Mouse (Mus musculus) liver, embryonic 11.5 days (tissue): ENCODE results near the gene Tbc1d8. TPM values are rescaled to one million over a fixed set of nuclear protein-coding genes. Genes with fewer than 3 reads are reported as not detected.

Source experiments
- ATAC-seq: fragments of 200-750 bp; cut with Nextera tagmentation; replicated peaks from 2 replicates; pipeline ENCODE4 v1.8.0; 2017; ENCODE audit warnings: moderate number of reproducible peaks, mild to moderate bottlenecking, moderate TSS enrichment, moderate library complexity; ENCODE audit not compliant: low FRiP score
- DNase-seq: peaks from one replicate; pipeline ENCODE4 v3.0.0-alpha.2; 2017; ENCODE audit warnings: low spot score
- H3K27ac ChIP-seq: fragments of 300-500 bp; sonication (generic); 2 replicates; pipeline ENCODE4 v1.5.1; 2014; ENCODE audit warnings: mild to moderate bottlenecking, low read depth, low read length, control low read depth
- H3K27me3 ChIP-seq: fragments of 300-500 bp; sonication (generic); replicated peaks from 2 replicates; pipeline ENCODE4 v1.6.1; 2014; ENCODE audit warnings: low read length, mixed read lengths; ENCODE audit not compliant: control insufficient read depth, insufficient read depth
- H3K36me3 ChIP-seq: fragments of 300-500 bp; sonication (generic); 2 replicates; pipeline ENCODE4 v1.6.1; 2014; ENCODE audit warnings: mild to moderate bottlenecking, low read length, moderate library complexity, mixed read lengths; ENCODE audit not compliant: control insufficient read depth, insufficient read depth
- H3K4me1 ChIP-seq: fragments of 300-500 bp; sonication (generic); replicated peaks from 2 replicates; pipeline ENCODE4 v1.6.1; 2014; ENCODE audit warnings: low read length, mixed read lengths; ENCODE audit not compliant: control insufficient read depth, insufficient read depth
- H3K4me2 ChIP-seq: fragments of 300-500 bp; sonication (generic); 2 replicates; pipeline ENCODE4 v1.6.1; 2014; ENCODE audit warnings: mild to moderate bottlenecking, control low read depth, moderate library complexity
- H3K4me3 ChIP-seq: fragments of 300-500 bp; sonication (generic); 2 replicates; pipeline ENCODE4 v1.5.1; 2014; ENCODE audit warnings: low read depth, low read length, control low read depth
- H3K9ac ChIP-seq: fragments of 300-500 bp; sonication (generic); 2 replicates; pipeline ENCODE4 v1.6.1; 2014; ENCODE audit warnings: low read depth, low read length, control low read depth
- H3K9me3 ChIP-seq: fragments of 300-500 bp; sonication (generic); 2 replicates; pipeline ENCODE4 v1.6.1; 2016; ENCODE audit warnings: low read length, inconsistent platforms, mixed read lengths; ENCODE audit not compliant: control insufficient read depth
- WGBS: fragments of 180-500 bp; shearing (Covaris S2); extraction: QIAGEN DNeasy Blood & Tissue Kit; methylation state at CpG from one replicate; pipeline ENCODE4 v1.1.7; 2014; 5-methylcytosine and 5-hydroxymethylcytosine counted together
- polyA plus RNA-seq: library from polyadenylated mRNA; unstranded; fragments of >200 nt; fragmentation: Nextera tagmentation; extraction: Ambion mirVana; gene quantifications from 2 replicates; pipeline ENCODE4 v1.2.1, GENCODE M21; 2014

Gene Tbc1d8
- polyA plus RNA-seq, 1 experiment from 2014 or later = 9.3 TPM

DNA sequence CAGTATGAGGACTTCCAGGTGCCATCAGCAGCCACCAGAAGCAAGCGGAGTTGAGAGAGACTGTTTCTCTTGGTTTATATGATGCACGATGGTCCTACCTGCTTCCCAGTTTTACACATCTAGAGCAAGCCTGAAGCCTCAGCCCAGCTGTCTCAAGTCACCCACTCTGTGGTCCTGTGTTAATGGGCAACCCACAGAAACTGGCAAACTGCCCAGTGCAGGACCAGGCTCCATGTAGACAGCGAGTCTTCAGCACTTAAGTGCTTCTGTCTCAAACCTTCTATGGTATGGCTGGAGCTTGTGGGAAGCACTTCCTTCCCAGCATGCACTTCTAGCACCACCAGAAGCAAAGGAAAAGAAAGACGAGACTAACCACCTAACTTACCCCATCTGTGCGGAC, 30.3 kb downstream of the Tbc1d8 start:
- Histone ChIP-seq H3K4me1 (peaks cover 53% of the 10 kb centered on the region), H3K9me3 (no peaks in the 10 kb centered on the region), H3K9ac (no peak overlapping the region), H3K27ac (no peak overlapping the region), H3K36me3 (no peaks in the 10 kb centered on the region), H3K27me3 (no peaks in the 10 kb centered on the region), H3K4me2 (no peak overlapping the region), H3K4me3 (no peak overlapping the region)
- ATAC-seq (no peak), DNase-seq (no peak)
- WGBS = 84% methylated on average over 5 of the region's 5 CpGs

DNA sequence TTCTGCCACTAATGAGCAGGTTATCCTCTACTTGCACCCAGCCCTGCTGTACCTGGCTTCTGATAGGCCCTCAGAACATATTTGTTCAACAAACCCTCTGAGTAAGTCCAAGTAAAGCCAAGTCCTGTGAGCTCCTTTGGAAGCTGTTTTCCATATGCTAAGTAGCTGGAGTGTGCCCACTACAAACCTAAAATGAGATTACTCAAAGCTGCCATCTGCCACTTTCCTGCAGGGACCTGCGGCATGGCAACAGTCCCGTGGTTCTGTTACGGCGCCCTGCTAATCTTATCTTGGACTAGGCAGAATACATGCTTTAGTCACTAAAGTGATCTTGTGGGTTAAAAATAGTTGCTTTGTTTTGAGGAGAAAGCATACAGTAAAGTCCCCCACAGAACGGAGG, 32.4 kb downstream of the Tbc1d8 start:
- Histone ChIP-seq H3K27ac (no peak overlapping the region), H3K9ac (no peak overlapping the region), H3K36me3 (no peaks in the 10 kb centered on the region), H3K4me1 (peaks cover 53% of the 10 kb centered on the region), H3K4me3 (no peak overlapping the region), H3K27me3 (no peaks in the 10 kb centered on the region), H3K9me3 (no peaks in the 10 kb centered on the region), H3K4me2 (0 out of 2 replicates have a peak overlapping the region, but pooled peaks have one; percentile 16)
- ATAC-seq (peak; percentile 49; the same call in 1 of the 2 replicates), DNase-seq (no peak)
- 26% methylated on average over 5 of the region's 5 CpGs for whole genome bisulfite sequencing

DNA sequence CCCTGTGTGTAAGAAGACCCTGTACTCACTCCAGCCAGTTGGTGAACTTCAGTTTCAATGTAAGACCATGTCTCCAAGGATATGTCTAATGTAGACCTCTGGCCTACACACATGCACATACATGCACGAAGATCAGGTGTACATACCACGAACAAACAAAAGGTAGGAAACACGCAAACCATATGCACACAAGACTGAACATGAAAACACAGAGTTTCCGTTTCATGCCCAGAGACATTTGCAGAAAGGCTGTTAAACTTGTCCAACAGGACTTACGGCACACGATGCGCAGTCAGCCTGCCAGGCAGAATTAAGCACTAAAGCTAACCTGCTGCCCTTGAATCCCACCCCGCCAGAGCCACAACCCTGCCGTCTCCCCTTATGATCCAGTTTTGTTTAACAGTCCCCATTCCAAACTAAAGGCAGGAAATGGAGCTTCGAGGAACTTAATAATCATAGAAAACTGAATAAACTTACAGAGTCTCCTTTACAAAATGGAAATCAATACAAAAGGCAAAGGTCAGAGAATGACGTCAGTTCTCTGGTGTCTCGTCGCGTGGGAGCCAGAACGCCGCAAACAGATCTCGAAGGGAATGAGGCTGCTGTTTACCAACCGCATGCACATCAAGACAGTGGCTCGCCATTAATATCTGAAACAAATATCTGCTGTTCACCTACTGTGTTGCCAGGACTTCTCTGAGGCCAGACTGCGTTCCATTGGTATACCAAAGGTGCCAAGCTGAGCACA, 33.1 kb downstream of the Tbc1d8 start:
- Histone ChIP-seq H3K4me3 (no peak overlapping the region), H3K9me3 (no peaks in the 10 kb centered on the region), H3K27ac (no peak overlapping the region), H3K36me3 (no peaks in the 10 kb centered on the region), H3K27me3 (no peaks in the 10 kb centered on the region), H3K9ac (no peak overlapping the region), H3K4me2 (no peak overlapping the region), H3K4me1 (peaks cover 49% of the 10 kb centered on the region)
- ATAC-seq (no peak), DNase-seq (no peak)
- 81% methylated on average over 20 of the region's 20 CpGs for WGBS

DNA sequence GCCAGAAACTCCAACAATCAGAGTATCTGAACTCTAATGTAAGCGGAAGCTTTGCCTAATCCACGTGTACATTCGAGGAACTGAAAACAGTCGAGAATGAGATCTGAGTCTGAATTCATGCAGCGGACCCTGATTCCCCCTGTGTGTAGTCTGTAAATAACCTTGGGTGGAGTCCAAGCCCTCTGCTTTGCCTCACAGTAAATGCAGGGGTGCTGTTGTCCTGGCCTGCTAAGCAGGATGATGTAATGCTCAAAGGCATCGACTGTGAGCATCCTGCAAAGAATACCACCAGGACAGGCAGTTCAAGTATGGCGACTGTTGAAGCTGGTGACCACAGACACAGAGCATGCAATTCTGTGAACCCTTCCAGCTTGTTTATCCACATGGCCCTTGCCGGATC, 34.8 kb downstream of the Tbc1d8 start:
- Histone ChIP-seq H3K27ac (no peak overlapping the region), H3K9ac (no peak overlapping the region), H3K4me2 (no peak overlapping the region), H3K4me1 (peaks cover 41% of the 10 kb centered on the region), H3K27me3 (no peaks in the 10 kb centered on the region), H3K9me3 (no peaks in the 10 kb centered on the region), H3K36me3 (no peaks in the 10 kb centered on the region), H3K4me3 (no peak overlapping the region)
- DNase-seq = no peak
- WGBS = 77% methylated on average over 8 of the region's 8 CpGs
- no peak for ATAC-seq

DNA sequence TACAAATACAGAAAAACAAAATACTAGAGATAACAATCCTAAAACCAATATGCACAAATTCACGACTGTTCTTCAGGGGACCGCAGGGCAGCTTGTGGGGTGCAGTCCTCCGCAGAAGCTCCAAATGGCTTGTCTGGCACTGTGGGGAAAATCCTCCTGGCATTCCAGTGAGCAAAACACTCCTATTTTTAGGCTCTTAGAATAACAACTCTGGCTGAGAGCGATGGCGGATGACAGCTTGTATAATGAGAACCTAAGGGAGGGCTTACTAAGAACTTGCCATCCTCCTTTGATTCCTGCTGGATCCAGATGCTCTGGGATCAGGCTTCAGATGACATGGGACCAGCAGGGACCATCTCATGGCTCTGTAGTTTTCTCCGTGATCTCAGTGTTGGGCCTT, 36.9 kb downstream of the Tbc1d8 start:
- no peak overlapping the region for H3K4me3 ChIP-seq
- no peak overlapping the region for H3K27ac ChIP-seq
- no peak overlapping the region for H3K9ac ChIP-seq
- H3K9me3 ChIP-seq = no peaks in the 10 kb centered on the region
- WGBS = 83% methylated on average over 6 of the region's 6 CpGs
- H3K4me1 ChIP-seq = peaks cover 43% of the 10 kb centered on the region
- H3K4me2 ChIP-seq = no peak overlapping the region
- ATAC-seq = no peak
- no peak for DNase-seq
- no peaks in the 10 kb centered on the region for H3K36me3 ChIP-seq
- no peaks in the 10 kb centered on the region for H3K27me3 ChIP-seq

DNA sequence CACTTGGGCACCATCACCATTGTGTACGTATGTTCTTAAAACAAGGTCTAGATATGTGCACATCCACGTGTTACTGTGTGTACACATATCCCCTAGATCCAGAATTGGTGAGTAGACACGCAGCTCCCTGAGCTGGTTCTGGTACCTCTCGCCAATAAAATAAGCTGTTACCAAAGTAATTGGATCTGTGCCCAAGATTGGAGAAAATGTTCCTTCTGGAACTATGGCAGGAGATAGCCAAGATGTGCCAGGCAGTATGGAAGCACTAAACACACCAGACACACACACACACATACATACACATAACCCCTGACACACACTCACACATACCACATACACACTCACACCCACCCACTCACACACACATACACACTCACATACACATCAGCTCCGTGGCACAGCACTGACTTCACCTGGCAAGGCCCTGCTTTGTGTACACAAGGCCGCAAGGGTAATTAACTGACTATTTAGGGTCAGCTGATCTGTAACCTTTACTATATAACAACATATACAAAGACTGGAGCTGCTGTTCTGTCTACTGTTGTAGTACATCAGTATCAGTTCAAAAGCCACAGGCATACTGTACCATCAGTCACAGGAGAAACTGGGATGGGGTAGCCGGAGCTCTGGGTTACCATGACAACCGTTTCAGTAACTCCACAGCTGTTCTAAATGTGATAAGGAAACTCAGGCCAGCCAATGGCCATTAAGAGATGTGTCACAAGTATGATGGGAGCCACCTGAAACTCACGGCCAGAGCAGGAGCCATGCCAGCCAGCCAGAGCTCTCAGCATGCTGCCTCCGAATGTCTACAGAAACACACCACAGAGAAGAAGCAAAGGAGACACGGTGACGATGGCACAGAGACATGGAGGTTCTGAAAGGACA, 38.6 kb downstream of the Tbc1d8 start:
- 79% methylated on average over 12 of the region's 12 CpGs for WGBS
- Histone ChIP-seq H3K36me3 (no peaks in the 10 kb centered on the region), H3K9me3 (no peaks in the 10 kb centered on the region), H3K4me3 (no peak overlapping the region), H3K4me2 (no peak overlapping the region), H3K4me1 (peaks cover 25% of the 10 kb centered on the region), H3K27ac (no peak overlapping the region), H3K27me3 (no peaks in the 10 kb centered on the region), H3K9ac (no peak overlapping the region)
- DNase-seq (no peak), ATAC-seq (no peak)

DNA sequence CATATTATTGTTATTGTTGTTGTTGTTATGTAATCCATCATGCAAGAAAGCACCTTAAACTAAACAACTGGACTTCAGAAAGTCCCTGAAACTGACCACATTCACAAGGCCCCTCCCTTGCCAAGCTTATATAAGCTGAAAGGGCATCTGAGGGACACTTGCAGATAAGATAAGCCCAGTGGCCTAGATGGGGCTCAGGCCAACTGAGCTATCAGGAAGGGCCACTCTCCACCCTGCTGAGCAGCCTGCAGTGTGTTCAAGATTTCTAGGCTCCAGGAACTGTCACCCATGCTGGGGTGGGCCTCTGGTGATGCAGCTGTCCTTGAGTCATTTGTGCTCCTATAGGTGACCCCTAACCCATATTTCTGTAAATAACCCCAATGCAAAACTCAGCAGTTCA, 39.9 kb downstream of the Tbc1d8 start:
- H3K4me2 ChIP-seq = peak overlapping the region; percentile 21; the same call in 1 of the 2 replicates
- H3K4me1 ChIP-seq = peaks cover 23% of the 10 kb centered on the region
- no peak overlapping the region for H3K9ac ChIP-seq
- no peaks in the 10 kb centered on the region for H3K9me3 ChIP-seq
- ATAC-seq (peak; percentile 87), DNase-seq (no peak)
- H3K27ac ChIP-seq = 0 out of 2 replicates have a peak overlapping the region, but pooled peaks have one; percentile 41
- H3K36me3 ChIP-seq = no peaks in the 10 kb centered on the region
- H3K27me3 ChIP-seq = no peaks in the 10 kb centered on the region
- H3K4me3 ChIP-seq = no peak overlapping the region

DNA sequence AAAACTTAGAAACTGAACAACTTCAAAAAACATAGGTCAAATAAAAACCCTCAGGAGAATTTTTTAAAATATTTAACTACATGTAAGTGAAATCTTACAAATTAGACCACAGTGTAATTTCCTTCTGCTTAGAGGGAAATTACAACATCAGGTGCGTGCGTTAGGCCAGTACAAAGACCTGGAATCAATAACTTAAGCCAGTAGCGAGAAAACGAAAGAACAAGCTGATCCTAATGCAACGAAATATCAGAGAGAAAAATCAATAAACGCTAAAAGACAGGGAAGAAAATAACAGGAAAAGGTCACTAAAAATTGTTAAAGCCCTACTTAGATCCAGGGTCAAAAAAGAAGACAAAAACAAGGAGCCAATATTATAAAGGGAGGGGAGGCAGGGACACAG, 44.3 kb downstream of the Tbc1d8 start:
- Histone ChIP-seq H3K36me3 (no peaks in the 10 kb centered on the region), H3K9me3 (no peaks in the 10 kb centered on the region), H3K27ac (no peak overlapping the region), H3K4me2 (no peak overlapping the region), H3K4me3 (no peak overlapping the region), H3K4me1 (peaks cover 24% of the 10 kb centered on the region), H3K27me3 (no peaks in the 10 kb centered on the region), H3K9ac (no peak overlapping the region)
- ATAC-seq (no peak), DNase-seq (no peak)
- WGBS = 84% methylated on average over 6 of the region's 6 CpGs
